Mouse (Mus musculus): ENCODE results near the gene Ly6g5b.

DNA sequence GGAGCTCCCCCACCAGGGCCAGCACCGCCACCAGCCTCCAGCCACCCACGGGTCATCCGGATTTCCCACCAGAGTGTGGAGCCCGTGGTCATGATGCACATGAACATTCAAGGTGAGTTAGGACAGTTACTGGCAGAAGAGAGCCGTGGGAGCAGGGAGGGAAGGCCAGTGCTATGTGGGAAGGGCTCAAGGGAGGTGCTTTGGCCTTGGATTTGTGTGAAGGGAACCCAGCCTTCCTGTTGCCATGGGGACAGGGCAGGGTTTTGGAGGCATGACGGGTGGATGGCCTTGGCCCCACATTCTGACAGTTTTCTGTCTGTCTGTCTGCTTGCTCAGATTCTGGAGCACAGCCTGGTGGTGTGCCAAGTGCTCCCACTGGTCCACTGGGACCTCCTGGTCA, 26.7 kb upstream of the Ly6g5b start:
- TF ChIP-seq CTCF (IDR thresholded peaks at IDR 0.05; ENCODE audit: extremely low read depth, insufficient read depth, low read length): no peak
- no peak for TF ChIP-seq POLR2A (IDR thresholded peaks at IDR 0.05; ENCODE audit: extremely low read depth, insufficient read depth, low read length)
